In genomic region chr10:59527819-59528218, GRCm38 (mm10) we compare ENCODE assay signal across 22 mouse cellular contexts.
DNase-seq lines count a peak whose midpoint lies in the region; ATAC-seq and TF ChIP-seq lines count a peak whose summit lies in the region.
"Had no signal": no experiment of that assay in that cellular context is flagged by ENCODE, and none has a peak within 500 bp of the region (broad histone marks: within the 10 kb centered on the region; RNA-seq: fewer than 3 reads in every experiment).

No protein-coding gene starts in this region.

- ATAC-seq in liver, embryonic 11.5 days (replicated peaks; ENCODE audit: low FRiP score): no peak
- ATAC-seq: activated CD4-positive, CD25-positive, alpha-beta regulatory T cell, adult 4 months; forebrain, embryonic 13.5 days; forebrain, embryonic 15.5 days; forebrain, postnatal 0 days; Patski had no signal

- no peak overlapping the region for H3K4me3 ChIP-seq in liver, adult 2 months (ENCODE audit: insufficient read depth, low read depth, low read length)
- H3K4me3 ChIP-seq in liver, embryonic 11.5 days (ENCODE audit: low read depth, low read length): no peak overlapping the region
- H3K4me3 ChIP-seq in C2C12 (ENCODE audit: insufficient read depth, poor library complexity, severe bottlenecking): no peak overlapping the region
- H3K4me3 ChIP-seq in myocyte: no peak overlapping the region
- H3K4me3 ChIP-seq: embryonic facial prominence, embryonic 10.5 days; embryonic facial prominence, embryonic 12.5 days; forebrain, embryonic 13.5 days; forebrain, embryonic 15.5 days had no signal

- TF ChIP-seq POLR2A in liver, adult 2 months (IDR thresholded peaks at IDR 0.05; ENCODE audit: extremely low read depth, insufficient read depth, low read length): no peak
- TF ChIP-seq POLR2A in myocyte (IDR thresholded peaks at IDR 0.05; ENCODE audit: insufficient read length, low read depth): no peak

- H3K36me3 ChIP-seq in liver, adult 2 months (ENCODE audit: control insufficient read depth, insufficient read depth, low read length): no peaks in the 10 kb centered on the region
- no peaks in the 10 kb centered on the region for H3K36me3 ChIP-seq in liver, embryonic 11.5 days (ENCODE audit: control insufficient read depth, insufficient read depth, low read length)
- H3K36me3 ChIP-seq in C2C12 (ENCODE audit: control insufficient read depth, insufficient read depth) (no peaks in the 10 kb centered on the region), myocyte (ENCODE audit: control insufficient read depth, insufficient read depth) (no peaks in the 10 kb centered on the region)
- H3K36me3 ChIP-seq: embryonic facial prominence, embryonic 10.5 days; embryonic facial prominence, embryonic 12.5 days; forebrain, embryonic 15.5 days had no signal

- H3ac ChIP-seq in C2C12 (ENCODE audit: control insufficient read depth, insufficient read length, low read depth): no peak overlapping the region
- no peak overlapping the region for H3ac ChIP-seq in myocyte (ENCODE audit: control insufficient read depth, insufficient read length)

- H3K9ac ChIP-seq in liver, adult 2 months (ENCODE audit: low read depth, low read length): no peak overlapping the region
- H3K9ac ChIP-seq in liver, embryonic 11.5 days (ENCODE audit: low read depth, low read length): no peak overlapping the region
- H3K9ac ChIP-seq: embryonic facial prominence, embryonic 12.5 days; forebrain, embryonic 13.5 days; forebrain, embryonic 15.5 days; forebrain, postnatal 0 days had no signal

- no peak overlapping the region for H3K4me2 ChIP-seq in liver, embryonic 11.5 days
- H3K4me2 ChIP-seq in myocyte (ENCODE audit: low read depth): no peak overlapping the region
- H3K4me2 ChIP-seq: embryonic facial prominence, embryonic 12.5 days; forebrain, embryonic 13.5 days; forebrain, embryonic 15.5 days had no signal

- no peaks in the 10 kb centered on the region for H3K27me3 ChIP-seq in liver, adult 2 months (ENCODE audit: control insufficient read depth, insufficient read depth, low read length)
- H3K27me3 ChIP-seq in liver, embryonic 11.5 days (replicated peaks; ENCODE audit: control insufficient read depth, insufficient read depth, low read length): no peaks in the 10 kb centered on the region
- no peaks in the 10 kb centered on the region for H3K27me3 ChIP-seq in C2C12 (ENCODE audit: control insufficient read depth, insufficient read depth, insufficient read length)
- no peaks in the 10 kb centered on the region for H3K27me3 ChIP-seq in myocyte (ENCODE audit: control insufficient read depth, insufficient read depth, insufficient read length)
- H3K27me3 ChIP-seq: embryonic facial prominence, embryonic 12.5 days; forebrain, embryonic 13.5 days; forebrain, embryonic 15.5 days; Patski had no signal

- H3K27ac ChIP-seq in liver, adult 2 months (replicated peaks; ENCODE audit: insufficient read depth, low read depth, low read length): no peak overlapping the region
- H3K27ac ChIP-seq in liver, embryonic 11.5 days (ENCODE audit: low read depth, low read length): no peak overlapping the region
- H3K27ac ChIP-seq: embryonic facial prominence, embryonic 10.5 days; embryonic facial prominence, embryonic 12.5 days; forebrain, embryonic 13.5 days; forebrain, embryonic 15.5 days had no signal

- peaks cover 12% of the 10 kb centered on the region for H3K4me1 ChIP-seq in liver, adult 2 months (ENCODE audit: control insufficient read depth, insufficient read depth, low read length)
- no peaks in the 10 kb centered on the region for H3K4me1 ChIP-seq in liver, embryonic 11.5 days (replicated peaks; ENCODE audit: control insufficient read depth, insufficient read depth, low read length)
- H3K4me1 ChIP-seq: forebrain, embryonic 13.5 days; forebrain, embryonic 15.5 days had no signal

- no peak for TF ChIP-seq CTCF in liver, adult 2 months (IDR thresholded peaks at IDR 0.05; ENCODE audit: low read depth, low read length)
- TF ChIP-seq CTCF in C2C12 (IDR thresholded peaks at IDR 0.05; ENCODE audit: control insufficient read depth, insufficient read depth, insufficient read length): no peak

- H3K79me2 ChIP-seq in liver, adult 2 months (ENCODE audit: control insufficient read depth, insufficient read depth, low read length): peaks cover 15% of the 10 kb centered on the region; the same call in 1 of the 2 replicates
- H3K79me2 ChIP-seq in C2C12 (ENCODE audit: control insufficient read depth, insufficient read depth) (peaks cover 83% of the 10 kb centered on the region), myocyte (ENCODE audit: control insufficient read depth, insufficient read depth) (peaks cover 74% of the 10 kb centered on the region)

- peaks cover 35% of the 10 kb centered on the region for H3K79me3 ChIP-seq in C2C12 (ENCODE audit: low read depth)

- peak; percentile 51 for DNase-seq in liver, adult 2 months (ENCODE audit: extremely low read depth, low read depth, low spot score)
- DNase-seq in liver, embryonic 11.5 days (ENCODE audit: low spot score): no peak
- DNase-seq in thymus, postnatal 14 days: no peak
- DNase-seq: adrenal gland, adult 8-10 months; adrenal gland, postnatal 14 days; adrenal gland, postnatal 36 days; B cell, adult 2 months; cerebellum, adult 11-12 months; cerebellum, adult 2 months; cerebellum, adult 9-10 months; cerebellum, postnatal 10 days; cerebellum, postnatal 25 days; forebrain, postnatal 0 days had no signal

- no peaks in the 10 kb centered on the region for H3K9me3 ChIP-seq in liver, embryonic 11.5 days (ENCODE audit: control insufficient read depth, low read length)
- H3K9me3 ChIP-seq: embryonic facial prominence, embryonic 10.5 days; embryonic facial prominence, embryonic 12.5 days; forebrain, embryonic 13.5 days; forebrain, embryonic 15.5 days; G1E had no signal

- 55% methylated on average over 5 of the region's 5 CpGs for WGBS in liver, adult 2 months
- 92% methylated on average over 5 of the region's 5 CpGs for WGBS in liver, embryonic 11.5 days

TF ChIP-seq in C2C12, 6 proteins besides CTCF, POLR2A, EP300 and RAD21:
- TF ChIP-seq FOSL1 (IDR thresholded peaks at IDR 0.05; ENCODE audit: insufficient read depth, low read length, poor library complexity, severe bottlenecking): no peak
- no peak for TF ChIP-seq MAX (IDR thresholded peaks at IDR 0.05)
- peak; percentile 82 for TF ChIP-seq CEBPB (IDR thresholded peaks at IDR 0.05; ENCODE audit: low read depth)
- TF ChIP-seq MYOG (IDR thresholded peaks at IDR 0.05; ENCODE audit: control insufficient read depth, extremely low read depth, insufficient read length): no peak
- no peak for TF ChIP-seq USF1 (IDR thresholded peaks at IDR 0.05; ENCODE audit: low read depth)
- TF ChIP-seq MYOD1 (IDR thresholded peaks at IDR 0.05; ENCODE audit: control insufficient read depth, insufficient read length, low read depth): no peak

TF ChIP-seq in myocyte, 11 proteins besides CTCF, POLR2A, EP300 and RAD21:
- no peak for TF ChIP-seq REST (IDR thresholded peaks at IDR 0.05; ENCODE audit: insufficient read depth, insufficient read length)
- TF ChIP-seq CEBPB (IDR thresholded peaks at IDR 0.05; ENCODE audit: insufficient read depth, poor library complexity, severe bottlenecking): peak; percentile 81
- no peak for TF ChIP-seq TCF12 (IDR thresholded peaks at IDR 0.05; ENCODE audit: insufficient read depth, poor library complexity, severe bottlenecking)
